Mouse (Mus musculus) CH12.LX (cell line): Measurements from ENCODE around the gene Gga1. TPM values are rescaled to one million over a fixed set of nuclear protein-coding genes. Genes with fewer than 3 reads are reported as not detected.

Source experiments
- DNase-seq: peaks from one replicate; pipeline ENCODE4 v3.0.0-alpha.2; 2013; ENCODE audit errors: extremely low read depth
- H3K27ac ChIP-seq: 2 replicates; pipeline ENCODE4 v1.5.1; 2012; ENCODE audit warnings: low read depth, mild to moderate bottlenecking, control low read depth, moderate library complexity; ENCODE audit not compliant: insufficient read depth
- H3K27me3 ChIP-seq: replicated peaks from 2 replicates; pipeline ENCODE3; 2012; ENCODE audit warnings: inconsistent platforms
- H3K36me3 ChIP-seq, 2 experiments: replicated peaks in 1 of 2; 2 replicates each; pipeline versions ENCODE3 to v1.6.1; 2012; ENCODE audit warnings: inconsistent platforms in 1 of 2, low read length in 1 of 2, mild to moderate bottlenecking in 1 of 2, mixed read lengths in 1 of 2, moderate library complexity in 1 of 2; ENCODE audit not compliant: control insufficient read depth in 1 of 2, insufficient read depth in 1 of 2
- H3K4me1 ChIP-seq, 2 experiments: 2 replicates each; pipeline ENCODE4 v1.6.1; 2012; ENCODE audit warnings: inconsistent platforms in 1 of 2, moderate library complexity in 1 of 2; ENCODE audit not compliant: insufficient read depth in 2 of 2, control insufficient read depth in 1 of 2
- H3K4me2 ChIP-seq: 2 replicates; pipeline ENCODE4 v1.6.1; 2012; ENCODE audit warnings: low read depth, mild to moderate bottlenecking, control low read depth; ENCODE audit not compliant: poor library complexity, insufficient read depth, severe bottlenecking
- H3K4me3 ChIP-seq, 3 experiments: fragments of 150-350 bp in 1 of 3; sonication (generic) in 1 of 3; replicated peaks in 1 of 3; 2 replicates each; pipeline versions ENCODE3 to v1.5.1; 2011 to 2012; ENCODE audit warnings: low read depth in 2 of 3, low read length in 2 of 3, mild to moderate bottlenecking in 2 of 3, moderate library complexity in 2 of 3, control low read depth in 1 of 3, improper control_type of control experiment in 1 of 3, inconsistent platforms in 1 of 3, mixed read lengths in 1 of 3; ENCODE audit not compliant: poor library complexity in 1 of 3
- H3K79me2 ChIP-seq: replicated peaks from 2 replicates; pipeline ENCODE4 v1.6.1; 2012; ENCODE audit warnings: mild to moderate bottlenecking, moderate library complexity; ENCODE audit not compliant: control insufficient read depth, poor library complexity, insufficient read depth, severe bottlenecking; ENCODE audit errors: extremely low read depth
- H3K9ac ChIP-seq: 2 replicates; pipeline ENCODE4 v1.6.1; 2012; ENCODE audit warnings: low read depth, mild to moderate bottlenecking, control low read depth, moderate library complexity; ENCODE audit not compliant: insufficient read depth
- H3K9me3 ChIP-seq: replicated peaks from 2 replicates; pipeline ENCODE3; 2012; ENCODE audit warnings: low read length, inconsistent platforms, mixed read lengths
- BHLHE40 ChIP-seq: IDR thresholded peaks from 2 replicates; pipeline ENCODE4 v1.6.1; 2011; ENCODE audit warnings: mild to moderate bottlenecking, low read depth, low read length, improper control_type of control experiment
- CHD2 ChIP-seq: IDR thresholded peaks from 2 replicates; pipeline ENCODE4 v1.6.1; 2011; ENCODE audit warnings: low read length, improper control_type of control experiment
- CTCF ChIP-seq, 2 experiments: IDR thresholded peaks in 1 of 2; conservative IDR thresholded peaks in 1 of 2; 2 replicates each; pipeline ENCODE4 v1.5.1; 2011 to 2012; ENCODE audit warnings: low read depth in 2 of 2, low read length in 2 of 2, improper control_type of control experiment in 1 of 2, inconsistent platforms in 1 of 2, mild to moderate bottlenecking in 1 of 2, moderate library complexity in 1 of 2
- ELF1 ChIP-seq: IDR thresholded peaks from 2 replicates; pipeline ENCODE4 v1.6.1; 2014; ENCODE audit warnings: low read depth, mild to moderate bottlenecking, inconsistent platforms, low read length, improper control_type of control experiment
- EP300 ChIP-seq: IDR thresholded peaks from 2 replicates; pipeline ENCODE4 v1.6.1; 2011; ENCODE audit warnings: low read length, improper control_type of control experiment
- GABPA ChIP-seq: IDR thresholded peaks from 2 replicates; pipeline ENCODE4 v1.6.1; 2012; ENCODE audit warnings: low read depth, low read length, improper control_type of control experiment, inconsistent platforms; ENCODE audit not compliant: insufficient replicate concordance
- IRF4 ChIP-seq: IDR thresholded peaks from 2 replicates; pipeline ENCODE4 v1.6.1; 2014; ENCODE audit warnings: low read depth, mild to moderate bottlenecking, inconsistent platforms, low read length, improper control_type of control experiment
- JUN ChIP-seq: IDR thresholded peaks from 2 replicates; pipeline ENCODE4 v1.6.1; 2011; ENCODE audit warnings: low read depth, mild to moderate bottlenecking, low read length, improper control_type of control experiment, moderate library complexity; ENCODE audit not compliant: insufficient read depth
- KAT2A ChIP-seq: IDR thresholded peaks from 2 replicates; pipeline ENCODE4 v1.6.1; 2012; ENCODE audit warnings: low read length, improper control_type of control experiment, inconsistent platforms; ENCODE audit not compliant: insufficient replicate concordance
- MAFK ChIP-seq: IDR thresholded peaks from 2 replicates; pipeline ENCODE4 v1.6.1; 2011; ENCODE audit warnings: low read length, improper control_type of control experiment; ENCODE audit not compliant: insufficient replicate concordance
- MEF2A ChIP-seq: IDR thresholded peaks from 2 replicates; pipeline ENCODE4 v1.6.1; 2014; ENCODE audit warnings: low read depth, mild to moderate bottlenecking, inconsistent platforms, low read length, improper control_type of control experiment, borderline replicate concordance
- MYC ChIP-seq: IDR thresholded peaks from 2 replicates; pipeline ENCODE4 v1.6.1; 2011; ENCODE audit warnings: low read depth, mild to moderate bottlenecking, improper control_type of control experiment, low read length
- NRF1 ChIP-seq: IDR thresholded peaks from 2 replicates; pipeline ENCODE4 v1.6.1; 2014; ENCODE audit warnings: low read depth, mild to moderate bottlenecking, inconsistent platforms, low read length, improper control_type of control experiment, moderate library complexity
- PAX5 ChIP-seq: IDR thresholded peaks from 2 replicates; pipeline ENCODE4 v1.6.1; 2012; ENCODE audit warnings: low read length, inconsistent platforms, mixed read lengths
- RAD21 ChIP-seq: IDR thresholded peaks from 2 replicates; pipeline ENCODE4 v1.6.1; 2011; ENCODE audit warnings: low read depth, mild to moderate bottlenecking, low read length, improper control_type of control experiment, moderate library complexity
- SIN3A ChIP-seq: IDR thresholded peaks from 2 replicates; pipeline ENCODE4 v1.6.1; 2012; ENCODE audit warnings: low read length, improper control_type of control experiment, inconsistent platforms
- SMC3 ChIP-seq: IDR thresholded peaks from 2 replicates; pipeline ENCODE4 v1.6.1; 2011; ENCODE audit warnings: low read depth, low read length, improper control_type of control experiment
- TBP ChIP-seq: conservative IDR thresholded peaks from 2 replicates; pipeline ENCODE4 v1.6.1; 2011; ENCODE audit warnings: low read depth, low read length, improper control_type of control experiment
- UBTF ChIP-seq: IDR thresholded peaks from 2 replicates; pipeline ENCODE4 v1.6.1; 2012; ENCODE audit warnings: low read depth, mild to moderate bottlenecking, inconsistent platforms, low read length, improper control_type of control experiment, moderate library complexity
- USF1 ChIP-seq: IDR thresholded peaks from 2 replicates; pipeline ENCODE4 v1.6.1; 2014; ENCODE audit warnings: low read depth, mild to moderate bottlenecking, inconsistent platforms, low read length, improper control_type of control experiment
- ZKSCAN1 ChIP-seq: IDR thresholded peaks from 2 replicates; pipeline ENCODE4 v1.6.1; 2012; ENCODE audit warnings: low read depth, inconsistent platforms, low read length, improper control_type of control experiment, borderline replicate concordance
- ZNF384 ChIP-seq: IDR thresholded peaks from 2 replicates; pipeline ENCODE4 v1.6.1; 2012; ENCODE audit warnings: low read depth, low read length, improper control_type of control experiment, inconsistent platforms
- dilution Hi-C: fragments of 300-500 bp; cut with MboI; formaldehyde crosslinking; loops from 2 replicates; pipeline ENCODE4 v1.14.3; 2020; ENCODE audit warnings: low sequenced_read_pairs; ENCODE audit not compliant: extremely low pct_unique_long_range_greater_than_20kb, extremely low pct_ligation_motif_present
- in situ Hi-C: fragments of 300-500 bp; cut with MboI; formaldehyde crosslinking; loops from 3 replicates; pipeline ENCODE4 v1.14.3; 2019; ENCODE audit warnings: low sequenced_read_pairs, low pct_ligation_motif_present, low pct_unique_long_range_greater_than_20kb, mixed read lengths
- polyA plus RNA-seq: library from polyadenylated mRNA; unstranded; fragments of >175 nt; gene quantifications from 2 replicates; pipeline ENCODE4 v1.2.1, GENCODE M21; 2012; ENCODE audit warnings: low read depth; ENCODE audit not compliant: insufficient read length
- total RNA-seq, 2 experiments: library from RNA; depleted of rRNA; stranded (reverse); fragments of 300-350 nt in 1 of 2; fragments of >200 nt in 1 of 2; gene quantifications; 2 replicates each; pipeline ENCODE4 v1.2.3; 2012 to 2014

The Gga1 gene
- total and polyA plus RNA-seq, 3 experiments: 5.7 to 24.5 (median 13.7) TPM

DNA sequence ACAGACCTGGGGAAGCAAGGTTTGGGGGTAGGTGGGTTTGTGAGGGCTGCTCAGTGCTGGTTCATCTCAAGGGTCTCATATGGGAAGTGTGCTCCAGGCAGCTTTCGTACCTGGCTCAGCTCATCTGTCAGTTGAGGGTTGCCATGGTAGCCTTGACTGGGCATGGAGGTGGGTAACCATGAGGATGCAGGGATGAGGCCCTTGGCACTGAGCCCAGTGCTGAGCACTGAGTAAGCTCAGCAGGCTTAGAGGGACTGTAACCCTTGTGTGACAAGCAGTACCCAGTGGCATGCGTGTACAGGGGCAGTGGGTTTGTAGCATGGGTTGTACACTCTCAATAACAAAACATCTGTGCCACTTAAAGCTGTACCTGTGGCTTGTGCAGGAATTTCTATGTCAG is 61.0 kb downstream of the Gga1 start:
- no peak for TF ChIP-seq SMC3
- no peak for TF ChIP-seq IRF4
- no peak for TF ChIP-seq RAD21
- no peak for TF ChIP-seq BHLHE40
- TF ChIP-seq ZNF384: no peak
- TF ChIP-seq USF1: no peak
- no peak for TF ChIP-seq TBP
- no peak for TF ChIP-seq MAFK
- TF ChIP-seq MEF2A: no peak
- TF ChIP-seq EP300: no peak
- no peak for TF ChIP-seq UBTF
- no peak for TF ChIP-seq JUN
- no peak for TF ChIP-seq PAX5
- TF ChIP-seq ZKSCAN1: no peak
- TF ChIP-seq GABPA: no peak
- TF ChIP-seq ELF1: no peak
- no peak for TF ChIP-seq CHD2
- TF ChIP-seq KAT2A: no peak
- H3K4me2 ChIP-seq: no peak overlapping the region
- H3K9me3 ChIP-seq: no peaks in the 10 kb centered on the region
- no peak overlapping the region for H3K9ac ChIP-seq
- dilution Hi-C loops: no loop called here
- in situ Hi-C loops: no loop called here
- DNase-seq: no peak
- H3K4me3 ChIP-seq: no peak overlapping the region
- H3K79me2 ChIP-seq: peaks cover 14% of the 10 kb centered on the region; the same call in 1 of the 2 replicates
- H3K27ac ChIP-seq: no peak overlapping the region
- peaks cover 51 to 66% of the 10 kb centered on the region in 2 experiments for H3K36me3 ChIP-seq
- H3K4me1 ChIP-seq: peaks cover 6 to 18% of the 10 kb centered on the region in 2 experiments; a peak in 3 of 4 replicates
- no peaks in the 10 kb centered on the region for H3K27me3 ChIP-seq

DNA sequence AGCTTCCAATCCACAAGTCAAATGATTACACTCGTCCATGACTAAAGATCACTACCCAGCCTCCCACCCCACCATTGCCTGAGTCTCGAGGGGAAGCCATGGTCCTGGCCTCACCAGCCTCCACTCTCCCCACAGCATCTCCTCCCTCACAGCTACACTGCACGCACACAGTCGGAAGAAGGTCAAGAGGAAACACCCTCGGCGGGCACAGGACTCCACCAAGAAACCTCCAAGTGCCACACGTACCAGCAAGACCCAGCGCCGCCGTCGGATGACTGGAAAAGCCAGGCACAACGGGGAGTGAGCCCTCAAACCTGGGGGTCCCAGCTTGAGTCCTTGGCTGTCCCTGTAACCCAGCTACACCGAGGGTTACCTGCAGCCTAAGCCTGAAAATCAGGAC is 63.3 kb downstream of the Gga1 start:
- dilution Hi-C loops (no loop called here), in situ Hi-C loops (no loop called here)
- Histone ChIP-seq H3K4me3 (no peak overlapping the region), H3K27ac (no peak overlapping the region), H3K9ac (no peak overlapping the region), H3K9me3 (no peaks in the 10 kb centered on the region), H3K27me3 (no peaks in the 10 kb centered on the region), H3K4me1 (peaks cover 6 to 12% of the 10 kb centered on the region in 2 experiments; a peak in 3 of 4 replicates), H3K79me2 (peaks cover 14% of the 10 kb centered on the region; the same call in 1 of the 2 replicates), H3K36me3 (peaks cover 51 to 72% of the 10 kb centered on the region in 2 experiments), H3K4me2 (no peak overlapping the region)
- DNase-seq: no peak
- no peak for TF ChIP-seq ZNF384
- TF ChIP-seq KAT2A: no peak
- no peak for TF ChIP-seq EP300
- TF ChIP-seq NRF1: no peak
- TF ChIP-seq ZKSCAN1: no peak
- no peak for TF ChIP-seq MEF2A
- no peak for TF ChIP-seq UBTF
- TF ChIP-seq IRF4: no peak
- TF ChIP-seq CTCF (conservative IDR thresholded peaks at IDR 0.05 in 1 of 2, IDR thresholded peaks at IDR 0.05 in 1 of 2; ENCODE audit: low read depth in 2 of 2, low read length in 2 of 2): no peak
- TF ChIP-seq SIN3A: no peak
- no peak for TF ChIP-seq GABPA
- TF ChIP-seq MYC: no peak
